Mouse (Mus musculus) kidney, postnatal 36 days (tissue): ENCODE measurements around the gene Hbq1b.
"Not testable (repeated sequence)": the region's sequence is repeated elsewhere in the genome, so short reads cannot be mapped to it uniquely, and the experiment has no call there.

Source experiments
- DNase-seq, 2 experiments: peaks; one replicate each; pipeline ENCODE4 v3.0.0; 2021 to 2022; ENCODE audit warnings: mixed read lengths in 2 of 2

The Hbq1b gene

DNA sequence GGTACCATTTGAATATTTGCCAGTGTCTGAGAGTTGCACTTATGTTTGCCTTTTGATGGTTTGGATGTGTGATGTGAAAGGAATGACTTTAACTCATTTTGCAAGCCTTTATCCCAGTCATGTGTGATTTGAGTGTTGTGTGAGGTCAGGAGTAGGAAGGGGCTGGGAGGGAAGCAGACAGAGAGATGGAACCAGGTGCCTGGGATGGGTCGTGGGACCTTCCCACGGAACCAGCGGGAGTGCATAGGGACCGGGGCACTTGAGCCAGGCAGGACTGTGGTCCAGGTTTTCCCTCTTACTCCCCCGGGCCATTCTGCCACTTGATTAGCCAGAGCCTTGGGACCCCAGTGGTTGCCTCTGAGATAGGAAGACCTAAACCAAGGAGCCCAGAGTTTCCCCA lies 18.8 kb upstream of the Hbq1b start:
- DNase-seq: no peak

DNA sequence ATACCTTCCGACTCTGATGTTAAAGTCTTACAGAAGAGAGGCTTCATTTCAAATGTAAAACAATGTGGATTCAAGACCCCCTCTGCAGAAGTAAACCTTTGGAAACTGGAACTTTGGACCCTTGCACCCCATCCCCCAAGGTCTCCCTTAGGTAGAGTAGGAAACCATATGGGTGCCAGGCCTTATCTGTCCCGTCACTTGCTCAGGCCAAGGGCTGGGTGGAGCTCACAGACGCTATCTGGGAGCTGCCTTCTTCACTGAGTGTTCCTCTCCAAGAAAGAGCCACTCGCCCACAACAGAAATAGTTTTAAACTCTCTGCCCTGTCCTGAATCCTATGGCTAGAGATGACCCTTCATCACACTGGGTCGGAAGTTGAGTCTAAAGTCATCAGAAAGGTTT lies 17.8 kb upstream of the Hbq1b start:
- no peak for DNase-seq

DNA sequence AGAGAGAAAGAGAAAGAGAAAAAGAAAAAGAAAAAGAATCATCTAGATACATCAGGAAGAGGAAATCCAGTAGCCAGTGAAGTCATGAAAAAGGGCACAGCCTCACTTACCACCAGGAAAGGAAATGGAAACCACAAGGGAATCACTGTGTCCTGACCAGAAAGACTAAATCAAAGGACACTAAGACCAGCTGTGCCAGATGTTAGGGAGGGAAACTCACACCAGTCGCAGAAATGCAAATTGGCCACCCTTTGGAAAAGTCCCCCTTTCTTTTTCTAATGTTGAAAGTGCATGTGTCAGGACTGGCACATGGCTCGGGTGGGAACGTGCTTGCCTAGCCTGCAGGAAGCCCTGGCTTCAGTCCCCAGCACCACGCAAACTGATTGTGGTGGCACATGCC lies 15.6 kb upstream of the Hbq1b start:
- DNase-seq: no peak

DNA sequence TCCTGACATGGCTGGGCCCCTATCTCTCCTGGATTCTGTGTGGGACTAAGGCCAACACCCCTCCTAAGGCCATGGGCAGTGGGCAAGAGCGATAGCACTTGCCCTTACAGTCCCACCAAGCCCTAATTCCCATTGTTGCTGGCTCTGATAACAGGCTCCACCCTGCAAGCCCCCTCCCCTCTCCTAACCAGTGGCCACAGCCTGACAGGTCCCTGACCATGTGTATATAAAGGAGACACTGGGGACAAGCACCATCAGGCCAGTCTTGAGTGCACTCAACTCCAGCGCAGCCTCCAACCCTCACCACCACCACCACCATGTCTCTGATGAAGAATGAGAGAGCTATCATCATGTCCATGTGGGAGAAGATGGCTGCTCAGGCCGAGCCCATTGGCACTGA lies 10.4 kb upstream of the Hbq1b start, which contains the start of gene Hba-x:
Gene Hba-x, plus strand, starts transcription at position 54 of the 400 bp plus-strand sequence.
- no peak for DNase-seq

DNA sequence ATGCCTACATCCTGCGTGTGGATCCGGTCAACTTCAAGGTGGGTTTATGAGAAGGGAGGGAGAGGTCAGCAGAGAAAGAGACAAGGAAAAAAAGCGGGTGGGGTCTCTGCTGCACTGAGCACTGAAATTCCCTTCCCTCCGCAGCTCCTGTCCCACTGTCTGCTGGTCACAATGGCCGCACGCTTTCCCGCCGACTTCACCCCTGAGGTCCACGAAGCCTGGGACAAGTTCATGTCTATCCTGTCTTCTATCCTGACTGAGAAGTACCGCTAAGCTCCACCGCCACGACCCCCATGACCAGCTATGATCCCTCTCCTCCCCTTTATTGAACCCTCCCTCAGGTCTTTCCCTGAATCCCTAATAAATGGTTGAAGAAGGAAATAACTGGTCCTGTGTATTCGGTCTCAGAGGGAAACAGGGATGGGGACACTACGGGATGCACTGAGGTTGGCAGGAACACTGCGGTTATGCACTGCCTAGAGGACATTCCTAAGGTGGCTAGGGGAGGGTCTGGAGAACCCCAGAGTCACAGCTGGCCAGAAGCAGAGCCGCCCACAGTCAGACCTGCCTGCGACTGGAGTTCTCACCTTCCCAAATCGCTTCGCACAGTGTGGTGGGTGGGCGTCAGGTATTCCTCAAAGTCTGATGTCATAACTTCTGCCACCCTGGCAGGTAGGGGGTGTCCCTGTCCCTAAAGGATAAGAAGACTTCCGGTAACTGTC lies 8.9 kb upstream of the Hbq1b start:
- no peak for DNase-seq

DNA sequence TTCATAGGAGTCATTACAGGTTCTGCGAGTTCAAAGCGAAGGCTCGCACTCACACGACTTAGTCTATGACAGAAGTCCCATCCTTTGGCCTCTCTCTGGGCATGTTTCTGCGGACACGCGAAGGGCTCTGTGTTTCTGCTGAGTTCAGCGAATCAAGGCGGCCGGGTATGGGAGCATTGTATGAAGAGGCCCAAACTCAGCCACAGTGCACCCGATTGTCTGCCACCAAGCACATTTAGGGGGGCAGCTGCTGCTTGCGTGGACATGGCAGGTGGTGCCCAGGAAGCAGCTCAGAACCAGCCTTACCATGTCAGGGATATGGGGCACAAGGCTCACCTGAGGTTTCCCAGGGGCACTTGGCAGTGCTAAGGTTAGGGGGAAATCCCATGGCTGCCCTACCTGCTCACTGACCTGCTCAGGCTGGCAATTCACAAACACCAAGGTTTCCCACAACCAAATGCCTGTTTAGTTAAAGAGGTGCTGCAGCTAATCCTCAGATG lies 8.3 kb upstream of the Hbq1b start:
- no peak for DNase-seq

DNA sequence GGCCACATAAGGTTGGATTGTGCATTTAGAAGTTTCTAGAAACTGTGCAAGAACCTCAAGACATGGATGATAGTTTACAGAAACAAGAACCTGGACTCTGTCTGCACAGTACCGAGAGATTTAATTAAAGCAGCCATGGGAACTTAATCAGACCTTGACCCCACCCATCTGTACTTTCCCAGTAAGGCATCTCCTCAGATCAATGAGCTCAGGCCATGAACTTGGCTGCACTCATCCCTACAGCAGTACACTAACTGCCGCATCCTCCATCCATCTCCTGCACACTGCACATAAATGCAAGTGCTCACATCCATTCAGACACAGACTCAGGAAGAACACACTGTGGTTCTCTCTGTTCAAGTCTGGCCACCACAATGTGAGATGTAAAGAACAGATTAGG lies 6.1 kb upstream of the Hbq1b start:
- no peak for DNase-seq

DNA sequence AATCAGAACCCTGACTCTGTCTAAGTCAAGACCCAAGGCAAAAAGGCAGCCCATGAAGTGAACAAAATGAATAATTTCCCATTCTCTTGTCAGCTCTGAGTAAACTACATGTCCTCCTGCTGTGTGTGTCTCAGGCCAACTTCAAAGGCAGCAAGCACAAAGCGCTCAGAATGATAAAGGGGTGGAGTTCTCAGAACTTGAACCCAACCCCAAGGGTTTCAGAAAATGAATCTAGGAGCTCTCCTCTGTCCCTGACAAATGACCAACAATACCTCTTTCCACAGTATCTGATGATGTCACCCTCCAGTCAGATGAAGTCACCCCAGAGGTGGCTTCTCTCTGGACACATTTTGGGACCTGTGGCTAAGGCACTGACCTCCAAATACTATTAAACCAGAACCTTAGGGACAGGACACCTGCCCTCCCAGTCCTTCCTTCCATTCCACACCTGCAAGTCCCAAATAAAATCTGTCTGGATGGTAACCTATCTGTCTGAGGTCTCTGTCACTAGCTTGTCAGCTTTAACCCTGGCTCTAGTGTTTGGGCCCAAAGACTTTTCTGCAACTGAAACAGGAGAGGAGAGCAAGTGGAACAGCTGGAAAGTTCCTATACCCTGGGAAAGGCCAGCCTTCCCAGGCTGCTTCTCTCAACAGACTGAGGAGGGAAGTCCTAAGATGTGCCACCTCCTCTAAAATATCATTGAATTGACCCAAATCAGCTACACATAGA lies 5.2 kb upstream of the Hbq1b start:
- DNase-seq: no peak

DNA sequence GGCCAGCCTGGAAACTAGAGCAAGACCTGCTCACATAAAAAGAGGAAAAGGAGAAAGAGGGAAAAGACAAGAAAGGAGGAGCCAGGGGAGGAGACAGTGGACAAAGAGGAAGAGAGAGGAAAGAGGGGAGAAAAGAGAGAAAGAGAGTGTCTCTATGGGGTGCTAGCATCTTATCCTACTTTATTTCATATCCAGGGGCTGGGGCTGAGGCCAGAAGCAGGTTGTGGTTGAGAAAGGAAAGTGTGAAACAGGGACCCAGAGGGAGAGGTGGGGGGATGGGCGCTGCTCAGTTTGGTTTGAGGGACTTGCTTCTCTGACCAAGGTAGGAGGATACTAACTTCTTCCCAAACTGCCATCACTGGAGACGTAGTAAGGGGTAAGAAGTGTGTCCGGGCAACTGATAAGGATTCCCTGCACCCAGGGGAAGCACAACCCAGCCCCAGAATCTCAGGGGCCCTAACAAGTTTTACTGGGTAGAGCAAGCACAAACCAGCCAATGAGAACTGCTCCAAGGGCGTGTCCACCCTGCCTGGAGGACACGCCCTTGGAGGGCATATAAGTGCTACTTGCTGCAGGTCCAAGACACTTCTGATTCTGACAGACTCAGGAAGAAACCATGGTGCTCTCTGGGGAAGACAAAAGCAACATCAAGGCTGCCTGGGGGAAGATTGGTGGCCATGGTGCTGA lies 3.5 kb upstream of the Hbq1b start, which contains the start of gene Hba-a1:
Gene Hba-a1, plus strand, starts transcription at position 421 of the 687 bp plus-strand sequence.
- DNase-seq: not testable (repeated sequence)

DNA sequence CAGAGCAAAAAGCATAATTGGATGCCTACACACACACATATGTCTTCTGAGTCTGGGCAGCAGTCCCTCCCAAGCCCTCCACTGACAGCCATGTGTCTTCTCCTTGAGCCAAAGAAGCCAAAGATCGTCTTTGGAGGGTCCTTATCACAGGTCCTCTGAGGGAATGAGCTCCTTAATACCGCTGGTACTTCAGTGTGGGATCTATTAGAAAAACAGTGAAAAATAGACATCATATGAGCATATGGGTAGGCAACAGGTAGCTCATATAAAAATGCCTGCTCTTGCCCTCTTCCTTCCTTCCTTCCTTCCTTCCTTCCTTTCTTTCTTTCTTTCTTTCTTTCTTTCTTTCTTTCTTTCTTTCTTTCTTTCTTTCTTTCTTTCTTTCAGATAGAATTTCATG lies 2.2 kb upstream of the Hbq1b start:
- not testable (repeated sequence) for DNase-seq

DNA sequence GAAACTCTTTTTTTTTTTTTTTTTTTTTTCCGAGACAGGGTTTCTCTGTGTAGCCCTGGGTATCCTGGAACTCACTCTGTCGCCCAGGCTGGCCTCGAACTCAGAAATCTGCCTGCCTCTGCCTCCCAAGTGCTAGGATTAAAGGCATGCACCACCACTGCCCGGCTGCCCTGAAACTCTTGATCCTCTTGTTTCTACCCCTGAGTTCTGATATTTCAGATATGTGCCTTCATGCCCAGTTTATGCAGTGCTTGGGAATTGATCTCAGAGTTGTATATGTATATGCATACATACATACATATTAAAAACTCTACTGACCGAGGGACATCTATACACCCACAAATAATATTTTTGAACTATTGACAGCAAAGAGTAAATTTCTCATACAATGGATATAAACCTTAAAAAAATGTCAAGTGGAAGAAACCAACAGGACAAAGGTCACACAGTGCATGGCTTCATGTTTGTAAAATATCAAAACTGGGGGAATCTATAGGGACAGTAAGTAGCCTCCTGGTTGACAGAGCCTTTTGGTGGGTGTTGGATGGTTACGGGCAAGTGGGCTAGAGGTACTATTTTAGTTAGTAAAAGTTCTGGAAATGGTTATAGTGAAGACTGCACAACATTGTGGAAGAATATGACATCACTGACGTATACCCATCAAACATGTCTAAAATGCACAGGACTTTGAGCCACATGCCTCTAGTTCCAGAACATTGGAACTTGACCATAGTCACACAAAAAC lies 1.6 kb upstream of the Hbq1b start:
- DNase-seq: no peak

DNA sequence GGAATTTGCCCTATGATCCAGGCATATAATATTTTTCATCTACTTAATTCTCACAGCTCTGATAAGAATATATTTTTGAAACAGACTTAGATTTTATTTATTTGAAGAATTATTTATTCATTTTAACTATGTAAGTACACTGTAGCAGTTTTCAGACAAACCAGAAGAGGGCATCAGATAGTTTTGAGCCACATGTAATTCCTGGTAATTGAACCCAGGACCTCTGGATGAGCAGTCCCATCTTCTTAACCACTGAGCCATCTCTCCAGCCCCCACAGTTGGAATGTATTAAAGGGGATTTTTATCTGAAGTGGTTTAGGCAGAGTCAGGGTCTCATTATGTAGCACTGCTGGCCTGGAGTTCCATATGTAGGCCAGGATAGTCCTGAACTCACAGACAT lies 878 bp upstream of the Hbq1b start:
- not testable (repeated sequence) for DNase-seq

DNA sequence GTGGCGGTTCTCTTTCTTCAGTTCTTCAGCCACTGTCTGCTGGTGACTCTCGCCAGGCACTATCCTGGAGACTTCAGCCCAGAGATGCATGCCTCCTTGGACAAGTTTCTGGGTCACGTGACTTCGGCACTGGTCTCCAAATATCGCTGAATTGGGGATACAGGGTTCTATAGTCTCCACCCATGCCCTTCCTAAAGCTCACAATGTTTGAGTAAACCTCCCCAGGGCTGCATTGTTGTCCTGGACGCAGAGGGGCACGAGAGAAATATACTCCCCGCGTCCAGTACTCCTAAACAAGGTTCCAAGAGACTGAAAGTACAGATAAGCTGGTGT lies 694 bp downstream of the Hbq1b start:
- DNase-seq: no peak

DNA sequence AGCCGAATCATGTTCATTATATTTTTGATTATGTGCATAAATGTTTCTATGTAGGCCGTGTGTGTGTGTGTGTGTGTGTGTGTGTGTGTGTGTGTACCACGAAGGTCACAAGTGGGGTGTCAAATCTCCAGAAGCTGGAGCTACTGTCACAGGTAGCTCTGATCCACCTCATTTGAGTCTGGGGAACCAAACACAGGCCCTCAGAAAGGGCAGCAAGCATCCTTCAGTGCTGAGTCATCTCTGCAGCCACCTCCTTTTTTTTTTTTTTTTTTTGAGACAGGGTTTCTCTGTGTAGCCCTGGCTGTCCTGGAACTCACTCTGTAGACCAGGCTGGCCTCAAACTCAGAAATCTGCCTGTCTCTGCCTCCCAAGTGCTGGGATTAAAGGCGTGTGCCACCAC lies 6.1 kb downstream of the Hbq1b start:
- DNase-seq: not testable (repeated sequence)

DNA sequence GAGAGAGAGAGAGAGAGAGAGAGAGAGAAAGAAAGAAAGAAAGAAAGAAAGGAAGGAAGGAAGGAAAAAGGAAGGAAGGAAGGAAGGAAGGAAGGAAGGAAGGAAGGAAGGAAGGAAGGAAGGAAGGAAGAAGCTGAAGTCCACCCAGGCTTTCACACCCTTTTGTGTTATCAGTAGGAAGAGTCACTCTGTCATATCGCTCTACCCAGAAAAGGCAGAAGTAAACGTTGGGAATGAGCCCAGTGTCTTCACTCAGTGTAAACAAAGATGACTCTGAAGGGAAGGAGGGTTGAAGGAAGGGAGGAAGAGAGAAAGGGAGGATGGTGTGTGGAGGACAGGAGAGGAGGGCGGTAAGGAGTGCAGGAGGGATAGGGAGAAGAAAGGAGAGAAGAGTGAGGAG lies 6.7 kb downstream of the Hbq1b start:
- not testable (repeated sequence) for DNase-seq

DNA sequence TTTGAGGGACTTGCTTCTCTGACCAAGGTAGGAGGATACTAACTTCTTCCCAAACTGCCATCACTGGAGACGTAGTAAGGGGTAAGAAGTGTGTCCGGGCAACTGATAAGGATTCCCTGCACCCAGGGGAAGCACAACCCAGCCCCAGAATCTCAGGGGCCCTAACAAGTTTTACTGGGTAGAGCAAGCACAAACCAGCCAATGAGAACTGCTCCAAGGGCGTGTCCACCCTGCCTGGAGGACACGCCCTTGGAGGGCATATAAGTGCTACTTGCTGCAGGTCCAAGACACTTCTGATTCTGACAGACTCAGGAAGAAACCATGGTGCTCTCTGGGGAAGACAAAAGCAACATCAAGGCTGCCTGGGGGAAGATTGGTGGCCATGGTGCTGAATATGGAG lies 9.4 kb downstream of the Hbq1b start, which contains the start of gene Hba-a2:
Gene Hba-a2, plus strand, starts transcription at position 287 of the 400 bp plus-strand sequence.
- not testable (repeated sequence) for DNase-seq

DNA sequence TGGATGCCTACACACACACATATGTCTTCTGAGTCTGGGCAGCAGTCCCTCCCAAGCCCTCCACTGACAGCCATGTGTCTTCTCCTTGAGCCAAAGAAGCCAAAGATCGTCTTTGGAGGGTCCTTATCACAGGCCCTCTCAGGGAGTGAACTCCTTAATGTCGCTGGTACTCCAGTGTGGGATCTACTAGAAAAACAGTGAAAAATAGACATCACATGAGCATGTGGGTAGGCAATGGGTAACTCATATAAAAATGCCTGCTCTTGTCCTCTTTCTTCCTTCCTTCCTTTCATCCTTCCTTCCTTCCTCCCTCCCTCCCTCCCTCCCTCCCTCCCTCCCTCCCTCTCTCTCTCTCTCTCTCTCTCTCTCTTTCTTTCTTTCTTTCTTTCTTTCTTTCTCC lies 10.7 kb downstream of the Hbq1b start:
- DNase-seq: not testable (repeated sequence)

DNA sequence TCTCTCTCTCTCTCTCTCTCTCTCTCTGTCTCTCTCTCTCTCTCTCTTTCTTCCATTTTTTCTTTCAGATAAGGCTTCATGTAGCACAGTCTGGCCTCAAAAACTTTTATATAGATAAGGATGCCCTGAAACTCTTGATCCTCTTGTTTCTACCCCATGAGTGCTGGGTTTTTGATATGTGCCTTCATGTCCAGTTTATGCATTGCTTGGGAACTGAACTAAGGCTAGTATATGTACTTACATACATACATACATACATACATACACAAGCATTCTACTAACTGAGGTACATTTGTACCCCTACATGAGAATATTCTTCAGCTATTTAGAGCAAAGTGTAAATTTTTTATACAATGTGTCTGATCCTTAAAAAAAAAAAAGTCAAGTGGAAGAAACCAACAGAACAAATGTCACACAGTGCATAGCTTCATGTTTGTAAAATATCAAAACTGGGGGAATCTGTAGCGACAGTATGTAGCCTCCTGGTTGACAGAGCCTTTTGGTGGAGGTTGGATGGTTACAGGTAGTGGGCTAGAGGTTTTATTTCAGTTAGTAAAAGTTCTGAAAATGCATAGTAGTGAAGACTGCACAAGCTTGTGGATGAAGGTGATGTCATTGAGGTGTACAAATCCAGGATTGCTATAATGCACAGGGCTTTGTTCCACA lies 11.2 kb downstream of the Hbq1b start:
- DNase-seq: no peak

DNA sequence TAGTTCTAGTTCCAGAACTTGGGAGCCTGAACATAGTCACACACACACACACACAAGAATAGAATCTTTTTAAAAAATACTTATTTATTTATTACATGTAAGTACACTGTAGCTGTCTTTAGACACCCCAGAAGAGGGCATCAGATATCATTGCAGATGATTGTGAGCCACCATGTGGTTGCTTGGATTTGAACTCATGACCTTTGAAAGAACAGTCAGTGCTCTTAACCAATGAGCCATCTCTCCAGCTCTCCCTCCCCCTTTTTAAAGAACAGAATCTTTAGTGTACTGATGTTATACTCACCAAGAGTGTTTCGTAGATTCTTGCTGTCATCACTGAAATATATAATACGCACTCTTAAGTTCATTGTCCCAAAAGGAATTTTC lies 11.8 kb downstream of the Hbq1b start:
- DNase-seq: no peak

DNA sequence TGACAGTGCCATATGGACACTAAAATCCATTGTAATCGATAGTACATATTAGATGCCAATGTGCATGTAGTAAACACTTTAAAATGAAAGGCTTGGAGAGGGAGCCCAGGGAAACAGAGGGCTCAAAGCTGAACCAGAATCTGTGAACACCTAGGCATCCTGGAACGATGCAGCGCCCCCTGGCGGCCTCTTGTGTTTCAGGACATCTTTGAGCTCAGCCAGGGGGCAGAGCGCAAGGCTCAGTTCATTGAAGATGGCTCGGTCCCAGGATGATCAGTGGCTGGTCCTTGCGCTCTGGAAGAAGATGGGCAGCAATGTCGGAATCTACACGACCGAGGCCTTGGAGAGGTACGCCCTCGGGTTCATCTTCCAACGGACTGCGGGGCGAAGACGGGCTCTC lies 13.1 kb downstream of the Hbq1b start, which contains the start of gene Hbq1a:
Gene Hbq1a, plus strand, starts transcription at position 205 of the 400 bp plus-strand sequence.
- peak; percentile 50 to 81 for DNase-seq

DNA sequence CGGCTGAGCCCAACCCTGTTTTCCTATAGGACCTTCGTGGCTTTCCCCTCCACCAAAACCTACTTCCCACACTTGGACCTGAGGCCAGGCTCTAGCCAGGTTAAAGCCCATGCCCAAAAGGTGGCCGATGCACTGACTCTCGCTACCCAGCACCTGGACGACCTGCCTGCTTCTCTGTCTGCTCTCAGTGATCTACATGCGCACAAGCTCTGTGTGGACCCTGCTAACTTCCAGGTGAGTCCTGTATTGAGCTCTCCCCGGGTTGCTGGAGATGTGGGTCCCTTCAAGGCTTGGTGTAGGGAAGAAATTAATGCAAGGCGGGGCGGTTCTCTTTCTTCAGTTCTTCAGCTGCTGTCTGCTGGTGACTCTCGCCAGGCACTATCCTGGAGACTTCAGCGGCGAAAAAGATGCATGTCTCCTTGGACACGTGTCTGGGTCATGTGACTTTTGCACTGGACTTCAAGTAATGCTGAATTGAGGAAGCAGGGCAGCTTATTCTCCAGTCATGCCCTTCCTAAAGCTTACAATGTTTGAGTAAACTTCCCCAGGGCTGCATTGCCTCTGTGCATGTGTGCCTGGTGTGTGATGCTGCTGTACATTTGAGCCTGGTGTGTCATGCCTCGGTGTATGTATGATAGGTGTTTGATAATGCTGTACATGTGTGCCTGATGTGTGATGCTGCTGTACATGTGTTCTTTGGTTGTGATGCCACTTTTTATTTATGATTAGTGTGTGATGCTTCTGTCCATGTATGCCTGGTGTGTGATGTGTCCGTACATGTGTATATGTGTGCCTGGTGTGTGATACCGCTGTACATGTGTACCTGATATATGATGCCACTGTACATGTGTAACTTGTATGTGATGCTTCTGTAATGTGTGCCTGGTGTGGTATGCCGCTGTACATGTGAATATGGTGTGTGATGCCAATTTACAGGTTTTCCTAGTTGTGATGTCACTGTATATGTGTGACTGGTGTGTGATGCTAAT lies 13.8 kb downstream of the Hbq1b start:
- no peak for DNase-seq
